Mouse (Mus musculus) liver, embryonic 14.5 days (tissue): ENCODE data around the gene Prkn.

Experiments used
- CTCF ChIP-seq: IDR thresholded peaks from 2 replicates; pipeline ENCODE4 v1.5.1; 2016; ENCODE audit warnings: antibody characterized with exemption, low read depth, control low read depth
- EP300 ChIP-seq: IDR thresholded peaks from 2 replicates; pipeline ENCODE4 v1.6.1; 2016; ENCODE audit warnings: antibody characterized with exemption, low read depth

GRCm38 (mm10) chr17:10882260-10882659 is 42.1 kb downstream of the Prkn start:
- no peak for TF ChIP-seq CTCF
- no peak for TF ChIP-seq EP300
